Mouse (Mus musculus): Measurements from ENCODE around the gene Syde2. TPM values are rescaled to one million over a fixed set of nuclear protein-coding genes. Genes with fewer than 3 reads are reported as not detected.
"Not testable (repeated sequence)": the region's sequence is repeated elsewhere in the genome, so short reads cannot be mapped to it uniquely, and the experiment has no call there.

The Syde2 gene
- polyA plus RNA-seq, 1 experiment from 2014 or later = 1.9 TPM

DNA sequence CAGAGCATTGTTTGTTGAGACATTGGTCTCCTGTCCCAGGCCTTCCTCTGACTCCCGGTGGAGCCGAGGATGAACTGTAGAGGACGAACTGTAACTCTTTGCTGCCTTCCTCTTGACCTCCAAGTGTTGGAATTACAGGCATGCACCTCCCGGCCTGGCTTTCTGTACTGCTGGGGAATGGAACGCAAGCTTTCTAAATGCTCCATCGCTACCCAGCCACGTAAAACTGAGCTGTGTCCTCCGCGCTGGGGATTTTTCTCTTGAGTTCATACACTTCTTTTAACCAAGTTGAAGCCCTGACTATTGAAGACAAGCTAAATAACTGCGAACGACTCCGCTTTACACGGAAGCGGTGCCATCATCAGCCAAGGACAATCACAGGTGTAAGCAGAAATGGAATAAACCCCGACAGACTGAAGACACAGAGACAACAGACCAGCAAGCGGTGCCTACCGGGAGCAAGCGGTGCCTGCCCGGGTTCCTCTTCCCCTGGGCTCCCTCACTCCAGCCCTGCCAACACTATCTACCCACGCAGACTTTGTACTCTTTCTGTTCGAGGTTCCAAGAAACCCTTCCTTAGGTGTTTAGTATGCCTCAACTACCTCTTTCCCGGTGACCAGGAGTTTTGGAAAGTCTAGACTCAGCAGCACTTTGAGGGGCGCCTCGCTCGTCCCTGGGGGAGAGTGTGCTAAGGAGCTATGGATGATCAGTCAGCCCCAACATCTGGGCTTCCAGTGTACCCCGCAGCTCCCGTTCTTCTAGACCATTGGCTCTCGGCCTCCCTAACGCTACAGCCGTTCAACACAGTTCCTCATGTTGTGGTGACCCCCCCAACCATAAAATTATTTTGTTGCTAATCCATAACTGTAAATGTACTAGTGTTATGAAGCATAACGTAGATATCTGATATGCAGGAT is 24.3 kb upstream of the Syde2 start:
- Histone ChIP-seq H3K36me3 (ENCODE audit: control insufficient read depth, insufficient read depth, low read length) (no peaks in the 10 kb centered on the region), H3K4me1 (ENCODE audit: control insufficient read depth, insufficient read depth, low read length) (peaks cover 14% of the 10 kb centered on the region; the same call in 1 of the 2 replicates), H3K27me3 (ENCODE audit: control insufficient read depth, insufficient read depth, low read length) (no peaks in the 10 kb centered on the region), H3K27ac (ENCODE audit: low read length) (peak overlapping the region; percentile 93), H3K4me2 (ENCODE audit: low read depth, low read length) (peak overlapping the region; percentile 44), H3K9ac (ENCODE audit: low read length) (peak overlapping the region; percentile 34), H3K9me3 (replicated peaks; ENCODE audit: control insufficient read depth, low read length) (no peaks in the 10 kb centered on the region), H3K4me3 (replicated peaks; ENCODE audit: low read length) (no peak overlapping the region; the same call in 1 of the 2 replicates)
- WGBS = 24% methylated on average over 31 of the region's 31 CpGs
- ATAC-seq (ENCODE audit: insufficient read depth, low FRiP score) = no peak

GRCm38 (mm10) chr3:145964018-145964387 is 23.7 kb upstream of the Syde2 start:
- H3K9ac ChIP-seq (ENCODE audit: low read length) = peak overlapping the region; percentile 34
- WGBS = 29% methylated on average over 10 of the region's 10 CpGs

GRCm38 (mm10) chr3:145964473-145964872 is 23.2 kb upstream of the Syde2 start:
- Histone ChIP-seq H3K9ac (ENCODE audit: low read length) (peak overlapping the region; percentile 27; the same call in 1 of the 2 replicates), H3K4me3 (replicated peaks; ENCODE audit: low read length) (no peak overlapping the region; the same call in 1 of the 2 replicates), H3K27ac (ENCODE audit: low read length) (peak overlapping the region; percentile 93), H3K27me3 (ENCODE audit: control insufficient read depth, insufficient read depth, low read length) (no peaks in the 10 kb centered on the region), H3K4me2 (ENCODE audit: low read depth, low read length) (peak overlapping the region; percentile 44), H3K36me3 (ENCODE audit: control insufficient read depth, insufficient read depth, low read length) (no peaks in the 10 kb centered on the region), H3K9me3 (replicated peaks; ENCODE audit: control insufficient read depth, low read length) (no peaks in the 10 kb centered on the region), H3K4me1 (ENCODE audit: control insufficient read depth, insufficient read depth, low read length) (peaks cover 14% of the 10 kb centered on the region; the same call in 1 of the 2 replicates)
- peak; percentile 94 for ATAC-seq (ENCODE audit: insufficient read depth, low FRiP score)
- WGBS = 8% methylated on average over 10 of the region's 10 CpGs

More at GRCm38 (mm10) chr3:145964018-145964387, 23.7 kb upstream of the Syde2 start:
- peak overlapping the region; percentile 44 for H3K4me2 ChIP-seq (ENCODE audit: low read depth, low read length)
- H3K27me3 ChIP-seq (ENCODE audit: control insufficient read depth, insufficient read depth, low read length) = no peaks in the 10 kb centered on the region
- H3K4me3 ChIP-seq (replicated peaks; ENCODE audit: low read length) = no peak overlapping the region; the same call in 1 of the 2 replicates
- H3K4me1 ChIP-seq (ENCODE audit: control insufficient read depth, insufficient read depth, low read length) = peaks cover 14% of the 10 kb centered on the region; the same call in 1 of the 2 replicates
- H3K27ac ChIP-seq (ENCODE audit: low read length) = peak overlapping the region; percentile 93
- no peaks in the 10 kb centered on the region for H3K36me3 ChIP-seq (ENCODE audit: control insufficient read depth, insufficient read depth, low read length)
- ATAC-seq (ENCODE audit: insufficient read depth, low FRiP score) = peak; percentile 77; the same call in 1 of the 2 replicates
- no peaks in the 10 kb centered on the region for H3K9me3 ChIP-seq (replicated peaks; ENCODE audit: control insufficient read depth, low read length)

DNA sequence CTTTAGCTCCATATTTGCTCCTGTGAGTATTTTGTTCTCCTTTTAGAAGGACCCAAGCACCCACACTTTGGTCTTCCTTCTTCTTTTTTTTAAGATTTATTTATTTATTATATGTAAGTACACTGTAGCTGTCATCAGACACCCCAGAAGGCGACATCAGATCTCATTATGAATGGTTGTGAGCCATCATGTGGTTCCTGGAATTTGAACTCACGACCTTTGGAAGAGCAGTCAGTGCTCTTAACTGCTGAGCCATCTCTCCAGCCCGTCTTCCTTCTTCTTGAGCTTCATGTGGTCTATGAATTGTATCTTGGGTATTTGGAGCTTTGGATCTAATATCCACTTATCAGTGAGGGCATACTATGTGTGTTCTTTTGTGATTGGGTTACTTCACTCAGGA is 22.1 kb upstream of the Syde2 start:
- Histone ChIP-seq H3K4me1 (ENCODE audit: control insufficient read depth, insufficient read depth, low read length) (peaks cover 14% of the 10 kb centered on the region; the same call in 1 of the 2 replicates), H3K27ac (ENCODE audit: low read length) (peak overlapping the region; percentile 93; the same call in 1 of the 2 replicates)
- H3K9ac ChIP-seq (ENCODE audit: low read length); H3K9me3 ChIP-seq (replicated peaks; ENCODE audit: control insufficient read depth, low read length); H3K36me3 ChIP-seq (ENCODE audit: control insufficient read depth, insufficient read depth, low read length); H3K4me3 ChIP-seq (replicated peaks; ENCODE audit: low read length); H3K27me3 ChIP-seq (ENCODE audit: control insufficient read depth, insufficient read depth, low read length); H3K4me2 ChIP-seq (ENCODE audit: low read depth, low read length); ATAC-seq (ENCODE audit: insufficient read depth, low FRiP score): not testable (repeated sequence)
- 75% methylated on average over 3 of the region's 3 CpGs for WGBS

- Histone ChIP-seq H3K4me3 (replicated peaks; ENCODE audit: low read length) (no peak overlapping the region), H3K36me3 (ENCODE audit: control insufficient read depth, insufficient read depth, low read length) (no peaks in the 10 kb centered on the region), H3K9me3 (replicated peaks; ENCODE audit: control insufficient read depth, low read length) (no peaks in the 10 kb centered on the region), H3K27ac (ENCODE audit: low read length) (no peak overlapping the region), H3K4me1 (ENCODE audit: control insufficient read depth, insufficient read depth, low read length) (peaks cover 14% of the 10 kb centered on the region; the same call in 1 of the 2 replicates), H3K9ac (ENCODE audit: low read length) (no peak overlapping the region), H3K4me2 (ENCODE audit: low read depth, low read length) (no peak overlapping the region), H3K27me3 (ENCODE audit: control insufficient read depth, insufficient read depth, low read length) (no peaks in the 10 kb centered on the region)
- WGBS = 82% methylated on average over 5 of the region's 5 CpGs
- no peak for ATAC-seq (ENCODE audit: insufficient read depth, low FRiP score)
Observed at GRCm38 (mm10) chr3:145966806-145967205, 20.9 kb upstream of the Syde2 start.

- Histone ChIP-seq H3K36me3 (ENCODE audit: control insufficient read depth, insufficient read depth, low read length) (no peaks in the 10 kb centered on the region), H3K9ac (ENCODE audit: low read length) (no peak overlapping the region), H3K9me3 (replicated peaks; ENCODE audit: control insufficient read depth, low read length) (0 out of 2 replicates have a peak, but pooled peaks cover 3% of the 10 kb centered on the region), H3K4me3 (replicated peaks; ENCODE audit: low read length) (no peak overlapping the region), H3K27ac (ENCODE audit: low read length) (no peak overlapping the region), H3K4me2 (ENCODE audit: low read depth, low read length) (no peak overlapping the region), H3K27me3 (ENCODE audit: control insufficient read depth, insufficient read depth, low read length) (no peaks in the 10 kb centered on the region), H3K4me1 (ENCODE audit: control insufficient read depth, insufficient read depth, low read length) (peaks cover under 1% of the 10 kb centered on the region; the same call in 1 of the 2 replicates)
- WGBS = 50% methylated on average over 14 of the region's 14 CpGs
- ATAC-seq (ENCODE audit: insufficient read depth, low FRiP score) = no peak
Observed at GRCm38 (mm10) chr3:145969031-145969501, 18.6 kb upstream of the Syde2 start.

DNA sequence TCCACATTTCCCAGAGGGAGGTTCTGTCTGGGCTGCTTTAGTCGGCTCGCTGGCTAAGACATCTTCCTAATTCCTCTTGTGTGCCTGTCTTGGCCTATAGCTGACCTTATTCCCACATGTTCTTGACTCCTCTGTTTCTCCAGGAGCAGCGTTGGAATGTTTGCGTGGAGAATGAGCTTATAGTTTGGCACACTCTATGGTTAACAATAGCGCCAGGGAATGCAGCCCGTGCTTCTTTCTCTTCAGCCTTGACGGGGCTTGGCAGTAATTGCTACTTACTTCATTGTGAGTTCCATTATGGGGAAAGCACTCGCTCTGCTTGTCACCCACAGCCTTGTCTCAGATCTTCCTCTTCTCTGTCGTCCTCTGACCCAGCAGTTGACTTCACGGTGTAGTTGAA is 16.2 kb upstream of the Syde2 start:
- H3K4me3 ChIP-seq (replicated peaks; ENCODE audit: low read length) = no peak overlapping the region
- H3K9ac ChIP-seq (ENCODE audit: low read length) = no peak overlapping the region
- no peaks in the 10 kb centered on the region for H3K4me1 ChIP-seq (ENCODE audit: control insufficient read depth, insufficient read depth, low read length)
- no peak for ATAC-seq (ENCODE audit: insufficient read depth, low FRiP score)
- no peaks in the 10 kb centered on the region for H3K27me3 ChIP-seq (ENCODE audit: control insufficient read depth, insufficient read depth, low read length)
- WGBS = 57% methylated on average over 10 of the region's 10 CpGs
- no peaks in the 10 kb centered on the region for H3K36me3 ChIP-seq (ENCODE audit: control insufficient read depth, insufficient read depth, low read length)
- no peak overlapping the region for H3K4me2 ChIP-seq (ENCODE audit: low read depth, low read length)
- H3K27ac ChIP-seq (ENCODE audit: low read length) = no peak overlapping the region
- 0 out of 2 replicates have a peak, but pooled peaks cover 4% of the 10 kb centered on the region for H3K9me3 ChIP-seq (replicated peaks; ENCODE audit: control insufficient read depth, low read length)

- H3K9me3 ChIP-seq (replicated peaks; ENCODE audit: control insufficient read depth, low read length) = peaks cover 7% of the 10 kb centered on the region; the same call in 1 of the 2 replicates
- no peaks in the 10 kb centered on the region for H3K4me1 ChIP-seq (ENCODE audit: control insufficient read depth, insufficient read depth, low read length)
- H3K9ac ChIP-seq (ENCODE audit: low read length) = no peak overlapping the region
- no peaks in the 10 kb centered on the region for H3K27me3 ChIP-seq (ENCODE audit: control insufficient read depth, insufficient read depth, low read length)
- ATAC-seq (ENCODE audit: insufficient read depth, low FRiP score) = no peak
- 78% methylated on average over 7 of the region's 7 CpGs for WGBS
- H3K4me2 ChIP-seq (ENCODE audit: low read depth, low read length) = no peak overlapping the region
- H3K27ac ChIP-seq (ENCODE audit: low read length) = no peak overlapping the region
- H3K4me3 ChIP-seq (replicated peaks; ENCODE audit: low read length) = no peak overlapping the region
- no peaks in the 10 kb centered on the region for H3K36me3 ChIP-seq (ENCODE audit: control insufficient read depth, insufficient read depth, low read length)
Observed at GRCm38 (mm10) chr3:145974986-145975385, 12.7 kb upstream of the Syde2 start.

GRCm38 (mm10) chr3:145985333-145985925 is 2.2 kb upstream of the Syde2 start:
- Histone ChIP-seq H3K27ac (ENCODE audit: low read length) (no peak overlapping the region), H3K27me3 (ENCODE audit: control insufficient read depth, insufficient read depth, low read length) (no peaks in the 10 kb centered on the region), H3K4me3 (replicated peaks; ENCODE audit: low read length) (no peak overlapping the region), H3K9ac (ENCODE audit: low read length) (no peak overlapping the region), H3K4me2 (ENCODE audit: low read depth, low read length) (no peak overlapping the region), H3K36me3 (ENCODE audit: control insufficient read depth, insufficient read depth, low read length) (no peaks in the 10 kb centered on the region), H3K9me3 (replicated peaks; ENCODE audit: control insufficient read depth, low read length) (no peaks in the 10 kb centered on the region), H3K4me1 (ENCODE audit: control insufficient read depth, insufficient read depth, low read length) (0 out of 2 replicates have a peak, but pooled peaks cover 2% of the 10 kb centered on the region)
- ATAC-seq (ENCODE audit: insufficient read depth, low FRiP score) = no peak
- WGBS = 75% methylated on average over 7 of the region's 7 CpGs

Measured in stomach, embryonic 16.5 days (tissue).